Mouse (Mus musculus): ENCODE data around the gene Stard13. TPM values are rescaled to one million over a fixed set of nuclear protein-coding genes. Genes with fewer than 3 reads are reported as not detected.

The Stard13 gene
- polyA plus RNA-seq, 1 experiment, result 5.0 TPM

- WGBS, result 72% methylated on average over 11 of the region's 11 CpGs
- no peak for DNase-seq (ENCODE audit: low read depth, low spot score)
Observed at GRCm38 (mm10) chr5:151187336-151187735, 46.3 kb downstream of the Stard13 start.

- WGBS, result 64% methylated on average over 8 of the region's 8 CpGs
- no peak for DNase-seq (ENCODE audit: low read depth, low spot score)
Observed at GRCm38 (mm10) chr5:151185286-151185856, 48.3 kb downstream of the Stard13 start.

DNA sequence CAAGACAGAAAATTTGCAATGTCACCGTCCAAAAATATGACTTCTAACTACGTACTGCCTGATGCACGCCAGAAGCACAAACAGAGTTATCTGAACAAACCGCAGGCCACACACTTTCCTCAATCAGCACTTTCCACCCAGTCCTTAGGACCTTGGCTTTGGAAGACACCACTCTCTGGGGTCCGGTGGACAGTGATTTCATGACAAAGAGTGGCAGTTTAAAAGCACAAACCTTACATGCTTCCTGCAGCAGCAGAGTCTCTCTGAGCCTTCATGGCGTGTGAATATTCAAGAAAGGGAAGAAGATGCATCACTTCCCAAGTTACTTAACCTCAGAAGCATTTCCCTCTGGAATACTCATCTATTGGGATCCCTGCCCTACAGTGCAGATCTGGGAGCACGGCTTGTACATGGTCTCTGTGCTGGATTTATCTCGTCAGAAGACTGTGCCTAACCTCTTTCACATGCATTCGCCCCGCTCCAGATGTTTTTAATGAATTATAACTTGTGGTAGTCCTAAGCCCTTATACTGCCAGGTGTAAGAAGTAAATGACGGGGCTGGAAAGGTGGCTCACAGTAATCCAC lies 49.9 kb downstream of the Stard13 start:
- no peak for DNase-seq (ENCODE audit: low read depth, low spot score)
- 84% methylated on average over 11 of the region's 11 CpGs for WGBS

GRCm38 (mm10) chr5:151181288-151181687 lies 52.3 kb downstream of the Stard13 start:
- DNase-seq (ENCODE audit: low read depth, low spot score), result no peak
- 78% methylated on average over 8 of the region's 8 CpGs for WGBS

DNA sequence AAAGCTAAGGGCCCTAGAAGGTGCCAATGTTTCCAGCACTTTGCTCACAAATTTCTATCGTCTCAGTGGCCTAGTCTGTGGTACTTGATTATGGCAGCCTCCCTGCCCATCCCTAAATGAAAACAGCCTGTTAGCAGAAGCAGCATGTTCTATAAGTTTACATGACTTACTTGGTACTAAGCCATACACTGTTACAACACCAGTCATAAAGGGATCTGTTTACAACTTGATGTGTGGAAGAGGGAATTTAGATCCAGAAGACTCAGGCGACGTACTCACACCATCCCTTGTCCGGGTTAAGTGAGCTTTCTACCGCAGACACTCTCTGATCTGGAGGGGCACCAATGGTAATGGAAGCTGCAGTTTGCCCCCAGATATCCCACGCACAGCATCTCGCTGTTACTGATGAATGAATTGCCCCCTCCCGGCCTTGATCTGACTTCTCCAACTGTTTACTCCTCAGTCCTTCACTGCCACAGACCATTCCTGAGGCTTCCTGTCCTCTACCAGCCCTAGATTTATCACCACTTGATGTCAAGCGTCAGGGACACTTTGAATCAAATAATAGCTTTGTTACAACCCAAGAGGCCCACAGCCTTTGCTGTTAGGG lies 53.4 kb downstream of the Stard13 start:
- DNase-seq (ENCODE audit: low read depth, low spot score), result no peak
- 29% methylated on average over 9 of the region's 9 CpGs for WGBS

GRCm38 (mm10) chr5:151177171-151177570 lies 56.5 kb downstream of the Stard13 start:
- WGBS, result 94% methylated on average over 3 of the region's 3 CpGs
- DNase-seq (ENCODE audit: low read depth, low spot score), result no peak

GRCm38 (mm10) chr5:151175897-151176313 lies 57.7 kb downstream of the Stard13 start:
- 27% methylated on average over 4 of the region's 4 CpGs for WGBS
- no peak for DNase-seq (ENCODE audit: low read depth, low spot score)

DNA sequence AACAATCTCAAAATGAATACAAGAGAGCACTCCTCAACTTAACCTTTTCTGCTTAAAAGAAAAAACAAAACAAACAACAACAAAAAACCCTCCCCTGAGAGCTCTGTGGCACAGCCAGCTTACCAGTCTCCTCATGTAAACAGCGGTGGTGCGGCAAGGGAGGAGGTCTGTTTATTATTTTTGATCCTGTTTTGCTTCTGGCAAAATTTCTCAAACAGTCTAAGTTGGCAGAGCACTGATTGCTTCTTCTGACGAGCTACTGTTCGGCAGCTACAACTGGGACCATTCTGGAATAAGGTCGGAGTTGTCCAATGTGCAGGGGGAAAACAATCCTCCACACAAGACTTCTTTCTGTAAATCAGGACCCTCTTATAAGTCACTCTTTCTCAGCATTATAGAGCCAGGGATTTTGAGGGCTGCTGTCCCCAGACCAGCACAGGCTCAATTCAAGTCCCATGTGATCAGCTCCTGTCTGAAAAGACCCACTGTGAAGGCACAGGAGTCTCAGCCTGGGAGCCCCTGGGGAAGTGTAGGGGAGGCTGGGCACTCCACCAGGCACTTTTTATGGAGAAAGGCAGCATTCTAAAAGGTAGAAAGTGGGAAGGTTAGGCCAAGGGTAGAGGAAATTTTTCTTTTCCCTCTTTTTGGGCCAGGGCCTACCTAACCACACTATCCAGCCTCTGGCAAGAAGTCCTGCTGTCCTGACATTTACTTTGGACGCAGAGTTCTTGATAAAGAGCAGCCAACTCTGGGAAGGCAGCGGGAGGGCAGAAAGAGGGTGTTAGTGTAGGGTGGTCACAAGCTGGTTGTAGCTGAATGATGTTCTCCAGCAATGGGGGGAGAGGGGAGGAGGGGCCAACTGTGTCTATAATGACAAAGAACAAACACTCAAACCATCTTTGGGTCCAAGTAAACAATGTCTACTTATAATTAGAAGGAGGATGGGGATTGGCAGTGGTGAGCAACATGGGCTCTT lies 58.9 kb downstream of the Stard13 start:
- WGBS, result 56% methylated on average over 7 of the region's 7 CpGs
- no peak for DNase-seq (ENCODE audit: low read depth, low spot score)

DNA sequence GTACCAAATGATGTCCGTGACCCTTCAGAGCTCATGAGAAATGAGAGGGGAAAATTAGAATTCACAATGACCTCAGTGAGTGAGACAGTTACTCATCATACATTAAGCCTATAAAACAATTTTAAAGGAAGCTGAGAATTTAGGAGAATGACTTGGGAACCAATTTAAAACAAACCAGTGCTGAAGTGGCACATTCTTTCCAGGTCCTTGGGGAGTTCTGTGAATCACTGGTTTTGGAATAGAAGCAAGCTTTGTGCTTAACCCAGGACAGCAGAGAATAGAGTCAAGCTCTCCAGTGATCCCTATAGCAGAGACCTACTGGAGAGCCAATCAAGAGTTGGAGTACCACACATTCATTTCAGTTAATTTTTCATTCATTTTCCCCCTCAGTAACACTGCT lies 59.9 kb downstream of the Stard13 start:
- DNase-seq (ENCODE audit: low read depth, low spot score), result no peak
- 78% methylated on average over 1 of the region's 1 CpGs for WGBS

DNA sequence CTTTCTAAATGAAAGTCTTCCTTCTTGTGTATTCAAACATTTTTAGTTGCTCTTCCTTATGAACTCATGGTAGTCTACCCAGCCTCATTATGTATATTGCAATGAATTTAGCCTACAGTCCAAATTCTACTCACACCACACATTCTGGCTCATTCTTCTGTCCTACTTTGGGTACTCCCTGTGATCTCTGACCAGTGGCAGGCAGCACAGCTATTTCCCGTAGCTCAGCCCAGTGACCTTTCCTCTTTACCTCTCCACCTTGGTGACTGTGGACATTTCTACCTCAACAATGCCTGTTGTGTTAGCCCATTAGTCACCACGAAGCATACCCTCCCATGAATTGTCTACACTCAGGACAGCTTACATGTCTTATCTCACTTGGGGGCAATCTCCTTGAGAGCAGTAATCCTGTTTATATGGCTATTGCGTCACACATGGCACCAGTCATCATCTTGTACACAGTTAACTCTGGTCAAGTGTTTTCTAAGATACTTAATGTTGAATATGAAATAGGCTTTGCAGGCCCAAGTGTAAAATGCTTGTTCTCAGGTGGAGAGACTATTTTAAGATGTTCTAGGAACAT lies 63.4 kb downstream of the Stard13 start:
- DNase-seq (ENCODE audit: low read depth, low spot score), result no peak
- WGBS, result 30% methylated on average over 3 of the region's 3 CpGs

GRCm38 (mm10) chr5:151168191-151168590 lies 65.4 kb downstream of the Stard13 start:
- 56% methylated on average over 3 of the region's 3 CpGs for WGBS
- no peak for DNase-seq (ENCODE audit: low read depth, low spot score)

- WGBS, result 71% methylated on average over 6 of the region's 6 CpGs
- no peak for DNase-seq (ENCODE audit: low read depth, low spot score)
Observed at GRCm38 (mm10) chr5:151167641-151168040, 66.0 kb downstream of the Stard13 start.

DNA sequence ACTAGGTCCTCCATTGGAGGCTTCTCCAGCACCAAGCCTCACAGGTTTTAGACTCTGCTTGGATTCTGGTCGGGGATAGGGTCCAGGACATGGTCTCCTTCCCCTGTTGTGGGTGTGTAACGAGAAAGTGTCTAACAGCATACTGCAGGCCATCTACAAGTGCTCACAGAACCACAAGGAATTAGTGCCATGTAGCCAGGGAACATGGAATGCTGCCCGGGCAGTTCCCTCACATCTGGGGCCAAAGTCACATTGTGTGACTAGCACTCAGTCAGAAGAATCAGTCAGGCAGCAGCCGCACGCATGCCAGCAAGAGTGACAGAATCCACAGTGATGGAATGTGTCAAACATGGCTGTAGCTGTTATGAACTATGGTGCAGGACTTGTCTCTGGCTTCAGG lies 67.4 kb downstream of the Stard13 start:
- no peak for DNase-seq (ENCODE audit: low read depth, low spot score)

GRCm38 (mm10) chr5:151165381-151166016 lies 68.1 kb downstream of the Stard13 start:
- no peak for DNase-seq (ENCODE audit: low read depth, low spot score)
- 30% methylated on average over 6 of the region's 6 CpGs for WGBS

More for the DNA sequence above, 67.4 kb downstream of the Stard13 start:
- 29% methylated on average over 5 of the region's 5 CpGs for WGBS

DNA sequence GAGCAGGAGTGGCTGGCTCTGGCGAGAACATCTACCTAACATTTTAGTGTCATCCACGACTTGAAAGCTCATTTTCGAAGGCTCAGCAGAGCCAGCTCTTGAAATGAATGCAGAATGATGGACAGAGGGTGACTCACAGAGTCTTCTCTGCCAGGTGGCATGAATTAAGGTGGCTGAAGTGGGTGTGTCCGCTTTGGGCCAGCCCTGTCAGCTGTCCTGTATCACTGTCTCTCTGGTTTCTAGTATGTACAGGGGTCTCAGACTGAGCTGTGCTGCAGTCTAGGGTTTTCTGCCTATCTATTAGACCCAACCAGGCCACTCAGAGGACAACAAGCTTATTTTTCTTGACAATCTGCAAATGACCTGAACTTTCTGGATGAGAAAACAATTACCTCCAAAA lies 68.8 kb downstream of the Stard13 start:
- WGBS, result 38% methylated on average over 4 of the region's 4 CpGs
- no peak for DNase-seq (ENCODE audit: low read depth, low spot score)

DNA sequence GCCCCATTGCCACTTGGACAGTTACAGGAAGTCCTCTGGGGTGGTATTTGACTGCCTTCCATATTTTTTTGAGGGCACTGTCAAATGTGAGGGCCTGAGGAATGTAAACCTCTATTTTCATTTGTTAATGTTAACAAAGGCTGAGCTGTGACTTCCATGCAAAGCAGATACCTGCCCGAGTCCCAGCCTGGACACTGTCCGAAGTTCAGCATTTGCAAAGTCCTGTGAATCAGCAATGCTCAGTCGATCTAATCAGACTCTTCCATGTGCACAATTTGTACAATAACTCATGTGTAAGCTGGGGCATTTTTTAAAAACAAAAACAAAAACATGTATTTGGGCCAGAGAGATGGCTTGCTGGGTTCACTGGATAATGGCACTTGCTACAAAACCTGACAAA lies 71.0 kb downstream of the Stard13 start:
- WGBS, result 83% methylated on average over 3 of the region's 3 CpGs
- no peak for DNase-seq (ENCODE audit: low read depth, low spot score)

- WGBS, result 80% methylated on average over 1 of the region's 1 CpGs
- no peak for DNase-seq (ENCODE audit: low read depth, low spot score)
Observed at GRCm38 (mm10) chr5:151155247-151155646, 78.4 kb downstream of the Stard13 start.

DNA sequence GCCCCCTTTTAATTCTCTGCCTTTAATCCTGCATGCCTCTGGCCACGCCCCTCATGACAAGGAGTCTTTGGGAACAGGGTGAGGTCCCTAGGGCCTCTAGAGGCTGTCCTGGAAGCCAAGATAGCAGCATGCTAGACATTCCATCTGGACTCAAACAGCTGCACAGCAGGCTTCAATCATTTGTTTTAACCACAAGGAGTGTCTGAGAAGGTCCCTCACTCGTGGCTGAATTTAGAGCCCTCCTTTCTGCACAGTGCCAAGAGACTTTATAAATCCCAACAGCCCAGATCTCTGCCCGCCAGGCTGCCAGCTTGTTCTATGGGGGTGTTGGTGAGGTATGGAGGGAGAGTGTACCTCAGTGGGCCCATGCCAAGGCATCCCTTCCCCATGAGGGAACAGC lies 78.9 kb downstream of the Stard13 start:
- 38% methylated on average over 3 of the region's 3 CpGs for WGBS
- DNase-seq (ENCODE audit: low read depth, low spot score), result no peak

DNA sequence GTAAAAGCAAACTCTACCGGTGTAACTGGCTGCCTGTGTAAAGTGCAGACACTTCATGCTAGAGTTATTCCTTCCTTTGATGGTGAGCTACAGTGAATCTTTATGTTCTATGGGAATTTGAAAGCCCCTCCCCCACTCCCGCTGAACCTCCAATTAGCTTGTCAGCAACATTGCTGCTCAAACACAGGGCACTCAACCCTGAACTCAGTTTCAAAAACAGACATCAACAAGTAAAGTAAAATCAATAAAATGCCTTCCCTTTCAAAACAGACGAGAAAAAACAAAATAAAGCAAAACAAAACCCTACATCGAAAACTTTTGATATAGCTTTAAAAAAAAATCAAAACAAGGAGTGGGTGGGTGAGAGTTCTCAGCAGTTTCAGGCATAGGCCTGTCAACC lies 79.6 kb downstream of the Stard13 start:
- no peak for DNase-seq (ENCODE audit: low read depth, low spot score)
- 84% methylated on average over 4 of the region's 4 CpGs for WGBS

All from large intestine, adult 2 months (tissue).